Comparison of ENCODE assay signal across 22 mouse cellular contexts in genomic region chr2:29521486-29521885, GRCm38 (mm10).
DNase-seq lines count a peak whose midpoint lies in the region; ATAC-seq and TF ChIP-seq lines count a peak whose summit lies in the region.
"Had no signal": no experiment of that assay in that cellular context is flagged by ENCODE, and none has a peak within 500 bp of the region (broad histone marks: within the 10 kb centered on the region; RNA-seq: fewer than 3 reads in every experiment).

No protein-coding gene starts in this region.

- intact Hi-C loops in left cerebral cortex, postnatal 4 days (cut with DNase I) = no loop called here

- H3K36me3 ChIP-seq in kidney, embryonic 15.5 days = no peaks in the 10 kb centered on the region
- H3K36me3 ChIP-seq in lung, embryonic 14.5 days (ENCODE audit: insufficient read depth) = no peaks in the 10 kb centered on the region
- H3K36me3 ChIP-seq: embryonic facial prominence, embryonic 15.5 days; forebrain, embryonic 10.5 days; heart, embryonic 15.5 days; hindbrain, embryonic 12.5 days had no signal

- H3K4me2 ChIP-seq in kidney, embryonic 15.5 days = no peak overlapping the region
- no peak overlapping the region for H3K4me2 ChIP-seq in lung, embryonic 14.5 days
- H3K4me2 ChIP-seq: embryonic facial prominence, embryonic 15.5 days; heart, embryonic 15.5 days; hindbrain, embryonic 12.5 days had no signal

- H3K4me1 ChIP-seq in kidney, embryonic 15.5 days = peaks cover 37% of the 10 kb centered on the region
- H3K4me1 ChIP-seq in lung, embryonic 14.5 days (ENCODE audit: insufficient read depth) = no peaks in the 10 kb centered on the region

- peak; percentile 28 for DNase-seq in kidney, adult 11 months
- DNase-seq in lung, embryonic 14.5 days = no peak
- no peak for DNase-seq in lung, postnatal 14 days
- DNase-seq in kidney, postnatal 10 days = peak; percentile 22
- peak; percentile 51 to 62 for DNase-seq in kidney, postnatal 36 days
- DNase-seq in left cerebral cortex, postnatal 4 days = no peak
- DNase-seq: adrenal gland, adult 8-10 months; cerebellum, adult 11 months; cerebellum, adult 8-10 months; cerebellum, postnatal 14 days; embryo, embryonic 11 days; gastrocnemius, adult 2 months; gastrocnemius, postnatal 25 days; heart, adult 11 months had no signal

- TF ChIP-seq CTCF in lung, embryonic 14.5 days (IDR thresholded peaks at IDR 0.05; ENCODE audit: low read depth) = no peak

- no peak for ATAC-seq in kidney, embryonic 15.5 days (replicated peaks; ENCODE audit: low FRiP score)
- ATAC-seq in lung, embryonic 14.5 days (ENCODE audit: insufficient read depth) = no peak
- ATAC-seq: forebrain, embryonic 14.5 days; hindbrain, postnatal 0 days had no signal

- H3K27me3 ChIP-seq in kidney, embryonic 15.5 days = no peaks in the 10 kb centered on the region
- H3K27me3 ChIP-seq in lung, embryonic 14.5 days (ENCODE audit: insufficient read depth, low read length) = no peaks in the 10 kb centered on the region
- H3K27me3 ChIP-seq: embryonic facial prominence, embryonic 15.5 days; heart, embryonic 15.5 days had no signal

- H3K4me3 ChIP-seq in kidney, embryonic 15.5 days (replicated peaks) = no peak overlapping the region
- no peak overlapping the region for H3K4me3 ChIP-seq in lung, embryonic 14.5 days (ENCODE audit: low read depth, low read length)
- H3K4me3 ChIP-seq: embryonic facial prominence, embryonic 15.5 days; erythroblast, embryonic 14.5 days; forebrain, embryonic 10.5 days; gastrocnemius, adult 2 months; heart, embryonic 15.5 days; hindbrain, embryonic 12.5 days had no signal

- H3K27ac ChIP-seq in kidney, embryonic 15.5 days = no peak overlapping the region
- no peak overlapping the region for H3K27ac ChIP-seq in lung, embryonic 14.5 days (ENCODE audit: low read depth)
- H3K27ac ChIP-seq: embryonic facial prominence, embryonic 15.5 days; forebrain, embryonic 10.5 days; gastrocnemius, adult 2 months; heart, embryonic 15.5 days; hindbrain, embryonic 12.5 days; hindbrain, postnatal 0 days had no signal

- no peaks in the 10 kb centered on the region for H3K9me3 ChIP-seq in kidney, embryonic 15.5 days (replicated peaks)
- no peaks in the 10 kb centered on the region for H3K9me3 ChIP-seq in lung, embryonic 14.5 days (ENCODE audit: low read depth, low read length)
- H3K9me3 ChIP-seq: embryonic facial prominence, embryonic 15.5 days; forebrain, embryonic 10.5 days; heart, embryonic 15.5 days; hindbrain, embryonic 12.5 days had no signal

- whole genome bisulfite sequencing in kidney, embryonic 15.5 days = 85% methylated on average over 7 of the region's 7 CpGs
- 74% methylated on average over 7 of the region's 7 CpGs for WGBS in lung, embryonic 14.5 days

- H3K9ac ChIP-seq in kidney, embryonic 15.5 days = no peak overlapping the region
- 0 out of 2 replicates have a peak overlapping the region, but pooled peaks have one; percentile 9 for H3K9ac ChIP-seq in lung, embryonic 14.5 days
- H3K9ac ChIP-seq: embryonic facial prominence, embryonic 15.5 days; heart, embryonic 15.5 days; hindbrain, embryonic 12.5 days had no signal

Comparison
In these comparisons a context has a peak if more than half of its experiments do, and no peak if none do; other contexts are left out.
1. DNase-seq: peak in kidney, adult 11 months (single experiment), kidney, postnatal 10 days (single experiment) and kidney, postnatal 36 days (2 of 2); none in lung, embryonic 14.5 days (single experiment), lung, postnatal 14 days (single experiment) and left cerebral cortex, postnatal 4 days (single experiment).